Mouse (Mus musculus): ENCODE measurements around the gene Abhd2.

GRCm38 (mm10) chr7:79255350-79255749 lies 17.6 kb upstream of the Abhd2 start:
- TF ChIP-seq TAL1 (IDR thresholded peaks at IDR 0.05; ENCODE audit: low read length) (no peak), GATA1 (IDR thresholded peaks at IDR 0.05; ENCODE audit: low read length) (no peak)

Measured in erythroblast, embryonic 14.5 days (primary cell).